Mouse (Mus musculus): ENCODE measurements at regions not wholly inside any gene's neighbourhood (a gene's known extent, or its start where the extent isn't known, plus 50 kb on each side); places are given as distances from the start of the nearest gene placed in this dataset.

- peak in 1 of 2 experiments; percentile 11 for DNase-seq (ENCODE audit: low spot score in 2 of 2)
These were observed 591.2 kb downstream of the Sorcs1 start for GRCm38 (mm10) chr19:50087277-50087676.

DNA sequence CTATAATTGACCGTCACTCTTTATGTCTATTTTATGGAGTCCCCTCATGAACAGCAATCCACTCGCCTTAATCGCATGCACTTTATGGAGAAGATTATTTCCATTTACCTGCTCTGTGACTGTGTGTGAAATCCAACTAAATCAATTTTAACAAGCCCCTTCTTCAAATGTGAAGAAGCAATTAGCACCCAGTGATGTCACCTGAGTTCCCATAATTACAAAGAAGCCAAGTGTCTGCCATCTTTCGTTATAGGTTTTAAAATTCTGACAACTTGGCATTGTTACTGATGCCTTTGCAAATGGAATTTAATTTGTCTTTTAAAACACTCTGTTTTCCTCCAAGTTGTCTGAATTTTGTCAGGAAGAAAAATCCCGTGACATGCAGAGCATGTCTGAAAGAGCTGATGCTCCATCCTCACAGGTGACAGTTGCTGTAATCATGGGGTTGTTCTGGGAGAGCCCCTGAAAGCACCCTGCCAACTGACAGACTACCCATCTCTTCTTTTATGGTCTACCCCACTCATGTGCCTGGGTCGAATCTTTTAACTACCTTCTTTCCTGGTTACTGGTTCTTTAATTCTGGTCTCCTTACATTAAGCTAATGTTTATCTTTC, 600.9 kb downstream of the Sorcs1 start:
- DNase-seq (ENCODE audit: low spot score in 2 of 2): no peak

GRCm38 (mm10) chr19:50060448-50060847, 618.0 kb downstream of the Sorcs1 start:
- DNase-seq (ENCODE audit: low spot score in 2 of 2): no peak

GRCm38 (mm10) chr19:50052910-50053309, 625.5 kb downstream of the Sorcs1 start:
- DNase-seq (ENCODE audit: low spot score in 2 of 2): no peak

GRCm38 (mm10) chr19:50045761-50046160, 632.7 kb downstream of the Sorcs1 start:
- DNase-seq (ENCODE audit: low spot score in 2 of 2): no peak

DNA sequence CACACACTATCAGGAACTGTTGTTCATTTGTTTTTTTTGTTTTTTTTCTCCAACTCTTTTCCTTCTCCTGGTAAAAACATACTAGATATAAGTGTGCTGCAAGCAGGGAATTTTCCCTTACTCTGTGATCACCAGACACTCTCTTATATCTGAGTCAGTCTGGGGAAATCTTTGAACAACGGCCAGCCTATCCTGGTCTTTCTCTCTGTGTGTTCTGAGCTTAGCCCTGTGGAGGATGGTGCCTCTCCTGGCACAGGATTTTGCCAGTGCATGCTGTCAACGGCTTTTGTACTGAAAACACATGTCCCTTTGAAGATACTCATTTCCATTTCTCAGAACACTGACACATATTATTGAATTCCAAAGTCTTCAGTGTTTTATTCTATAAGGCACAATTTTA, 664.8 kb downstream of the Sorcs1 start:
- peak; percentile 25 to 70 for DNase-seq (ENCODE audit: low spot score in 2 of 2)

GRCm38 (mm10) chr19:50005248-50005647, 673.2 kb downstream of the Sorcs1 start:
- peak in 1 of 2 experiments; percentile 14 for DNase-seq (ENCODE audit: low spot score in 2 of 2)

DNA sequence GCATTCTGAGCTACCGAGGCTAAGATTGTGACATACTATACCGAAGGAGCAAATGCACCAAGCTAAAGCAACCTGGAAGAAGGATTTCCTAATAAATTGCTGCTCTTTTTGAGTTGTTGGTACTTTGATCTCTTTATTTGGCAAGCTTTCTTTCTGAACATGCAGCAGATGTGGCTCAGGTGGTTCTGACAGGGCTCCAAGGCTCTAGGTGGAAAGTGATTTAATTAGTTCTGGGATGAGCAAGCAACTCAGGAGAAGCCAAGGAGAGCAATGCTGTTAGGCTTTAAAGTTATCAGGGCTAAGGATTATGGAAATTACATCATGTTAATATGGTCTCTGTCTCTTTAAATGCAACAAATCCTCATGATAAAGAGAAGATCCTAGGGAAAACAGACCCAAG, 692.6 kb downstream of the Sorcs1 start:
- DNase-seq (ENCODE audit: low spot score in 2 of 2): no peak

- DNase-seq (ENCODE audit: low spot score in 2 of 2): peak in 1 of 2 experiments; percentile 6
These were observed 712.1 kb downstream of the Sorcs1 start for GRCm38 (mm10) chr19:49966284-49966841.

- peak in 1 of 2 experiments; percentile 2 for DNase-seq (ENCODE audit: low spot score in 2 of 2)
These were observed 713.8 kb downstream of the Sorcs1 start for GRCm38 (mm10) chr19:49964679-49965078.

- DNase-seq (ENCODE audit: low spot score in 2 of 2): no peak
These were observed 719.9 kb downstream of the Sorcs1 start for GRCm38 (mm10) chr19:49958517-49958916.

DNA sequence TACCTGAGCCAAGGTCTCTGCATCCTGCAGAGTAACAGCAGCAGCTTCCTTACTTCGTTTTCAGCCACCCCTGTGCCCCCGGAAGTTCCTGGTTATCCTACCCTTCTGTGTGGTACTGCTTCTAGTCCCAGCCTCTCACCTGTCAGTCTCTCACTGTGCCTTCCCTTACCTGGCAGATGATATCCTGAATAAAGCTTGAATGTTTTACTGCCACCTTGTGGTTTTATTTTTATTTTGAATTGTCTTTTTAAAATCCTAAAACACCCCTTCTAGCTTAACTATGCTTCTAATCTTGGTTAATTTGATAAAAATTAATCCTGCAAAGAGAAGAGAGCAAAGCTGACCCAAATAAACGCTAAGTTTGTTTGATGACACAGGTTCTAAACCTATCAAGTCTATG, 747.2 kb downstream of the Sorcs1 start:
- no peak for DNase-seq (ENCODE audit: low spot score in 2 of 2)

GRCm38 (mm10) chr19:49911738-49912137, 766.7 kb downstream of the Sorcs1 start:
- DNase-seq (ENCODE audit: low spot score in 2 of 2): no peak

DNA sequence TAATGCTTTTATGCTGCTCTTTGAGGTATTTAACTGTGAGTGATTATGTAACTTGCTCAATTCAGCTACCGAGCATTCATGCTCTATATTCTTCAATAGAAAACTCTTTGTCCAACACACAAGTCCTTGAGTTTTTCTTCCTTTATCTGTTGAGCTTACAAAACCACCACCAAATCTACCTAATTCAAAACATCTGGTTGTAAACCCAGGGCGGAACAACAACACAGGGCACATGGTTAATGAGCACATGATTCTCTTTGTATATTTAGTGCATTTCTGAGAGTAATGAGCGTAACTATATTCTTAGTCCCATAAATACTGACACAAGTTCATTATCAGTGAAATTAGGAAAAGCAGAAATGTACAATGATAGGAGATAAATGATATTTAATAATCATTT, 798.2 kb downstream of the Sorcs1 start:
- no peak for DNase-seq (ENCODE audit: low spot score in 2 of 2)

- DNase-seq (ENCODE audit: low spot score in 2 of 2): peak in 1 of 2 experiments; percentile 31
These were observed 817.7 kb downstream of the Sorcs1 start for GRCm38 (mm10) chr19:49860761-49861160.

DNA sequence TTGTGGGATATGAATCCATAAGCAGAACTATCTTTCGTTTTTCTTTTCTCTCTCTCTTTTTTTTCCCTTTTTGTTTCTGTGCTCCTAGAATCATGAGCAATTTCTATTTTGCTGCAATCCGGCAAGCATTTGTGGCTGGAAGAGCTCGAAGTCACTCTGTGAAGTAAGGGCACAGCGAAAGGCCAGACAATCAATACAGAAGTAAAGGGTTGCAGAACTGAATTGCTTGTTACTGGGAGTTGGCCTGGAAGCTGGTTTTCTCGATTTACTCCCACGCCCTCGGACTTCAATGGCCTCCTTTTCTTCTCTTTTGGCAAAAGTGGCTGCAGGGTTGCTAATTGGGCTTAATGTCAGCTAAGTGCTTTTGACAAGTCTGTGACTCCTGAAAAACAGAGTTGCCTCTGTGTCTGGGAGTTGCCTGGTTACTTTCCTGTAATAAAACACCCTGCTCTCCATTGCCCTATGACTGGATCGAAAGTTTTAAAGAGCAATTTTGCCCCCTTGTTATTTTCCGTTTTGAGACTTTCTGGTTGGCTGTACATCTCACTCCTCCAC, 822.9 kb downstream of the Sorcs1 start:
- DNase-seq (ENCODE audit: low spot score in 2 of 2): no peak

- DNase-seq (ENCODE audit: low spot score in 2 of 2): no peak
These were observed 836.5 kb downstream of the Sorcs1 start for GRCm38 (mm10) chr19:49841984-49842383.

DNA sequence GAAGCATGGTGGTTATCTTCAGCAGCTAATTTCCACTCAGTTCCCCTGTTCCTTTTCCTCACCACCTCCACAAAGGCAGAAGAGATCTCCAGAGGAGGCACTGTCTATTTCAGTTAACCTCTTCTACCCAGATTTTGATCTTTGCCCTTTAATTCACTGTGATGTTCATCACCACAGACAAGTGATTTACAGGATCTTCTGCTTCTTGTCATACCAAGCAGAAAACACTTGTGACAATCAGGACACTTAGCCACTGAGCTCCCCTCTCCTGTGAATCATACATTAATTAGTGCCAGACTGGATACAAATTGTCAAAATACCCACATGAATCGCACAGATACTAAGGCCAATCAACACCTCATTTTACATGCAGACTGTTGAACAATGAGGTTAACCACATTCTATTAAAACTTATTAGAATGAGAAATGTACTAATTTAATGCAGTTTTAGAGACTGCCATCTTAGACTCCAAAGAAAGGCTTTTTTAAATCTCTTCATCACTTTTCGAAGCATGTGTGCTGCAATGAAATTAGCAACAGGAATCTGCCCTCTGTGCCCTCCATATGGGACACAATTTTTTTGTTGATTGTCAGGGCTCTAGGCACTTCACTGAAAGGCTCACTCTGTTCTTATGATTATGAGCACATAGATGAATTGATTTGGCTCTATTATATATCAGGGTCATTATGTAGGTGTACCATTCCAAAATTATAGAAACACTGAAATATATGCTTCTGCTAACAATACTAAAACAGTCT, 839.1 kb downstream of the Sorcs1 start:
- DNase-seq (ENCODE audit: low spot score in 2 of 2): no peak

GRCm38 (mm10) chr19:49830918-49831317, 847.5 kb downstream of the Sorcs1 start:
- no peak for DNase-seq (ENCODE audit: low spot score in 2 of 2)

GRCm38 (mm10) chr19:49805636-49806397, 872.6 kb downstream of the Sorcs1 start:
- DNase-seq (ENCODE audit: low spot score in 2 of 2): no peak

All from layer of hippocampus, adult 18-20 months (tissue).